Mouse (Mus musculus) forebrain, embryonic 12.5 days (tissue): ENCODE data around the gene St6galnac3. TPM values are rescaled to one million over a fixed set of nuclear protein-coding genes. Genes with fewer than 3 reads are reported as not detected.

ENCODE experiments used
- ATAC-seq: fragments of 200-750 bp; cut with Nextera tagmentation; 2 replicates; pipeline ENCODE4 v1.8.0; 2017; ENCODE audit warnings: moderate TSS enrichment; ENCODE audit not compliant: low FRiP score
- H3K27ac ChIP-seq: fragments of 300-500 bp; sonication (generic); 2 replicates; pipeline ENCODE4 v1.5.1; 2016; ENCODE audit warnings: mild to moderate bottlenecking
- H3K27me3 ChIP-seq: fragments of 300-500 bp; sonication (generic); 2 replicates; pipeline ENCODE4 v1.6.1; 2016; ENCODE audit warnings: mild to moderate bottlenecking
- H3K36me3 ChIP-seq: fragments of 300-500 bp; sonication (generic); replicated peaks from 2 replicates; pipeline ENCODE4 v1.6.1; 2016; ENCODE audit warnings: mild to moderate bottlenecking
- H3K4me1 ChIP-seq: fragments of 300-500 bp; sonication (generic); 2 replicates; pipeline ENCODE4 v1.6.1; 2016
- H3K4me2 ChIP-seq: fragments of 300-500 bp; sonication (generic); 2 replicates; pipeline ENCODE4 v1.6.1; 2016; ENCODE audit warnings: mild to moderate bottlenecking, moderate library complexity
- H3K4me3 ChIP-seq: fragments of 300-500 bp; sonication (generic); replicated peaks from 2 replicates; pipeline ENCODE4 v1.5.1; 2016; ENCODE audit warnings: mild to moderate bottlenecking
- H3K9ac ChIP-seq: fragments of 300-500 bp; sonication (generic); 2 replicates; pipeline ENCODE4 v1.6.1; 2016; ENCODE audit warnings: mild to moderate bottlenecking
- H3K9me3 ChIP-seq: fragments of 300-500 bp; sonication (generic); 2 replicates; pipeline ENCODE4 v1.6.1; 2016
- WGBS: fragments of 180-500 bp; shearing (Covaris S2); methylation state at CpG from one replicate; pipeline ENCODE4 v1.1.7; 2016; 5-methylcytosine and 5-hydroxymethylcytosine counted together
- polyA plus RNA-seq: library from polyadenylated mRNA; unstranded; fragments of >200 nt; fragmentation: Nextera tagmentation; extraction: Ambion mirVana; gene quantifications from 2 replicates; pipeline ENCODE4 v1.2.1, GENCODE M21; 2016

Gene St6galnac3
- polyA plus RNA-seq, 1 experiment from 2014 or later = 26.9 TPM

GRCm38 (mm10) chr3:153513501-153514060, 211.4 kb downstream of the St6galnac3 start:
- H3K9ac ChIP-seq = no peak overlapping the region
- H3K4me1 ChIP-seq = peaks cover 6% of the 10 kb centered on the region; the same call in 1 of the 2 replicates
- 55% methylated on average over 6 of the region's 6 CpGs for WGBS
- no peaks in the 10 kb centered on the region for H3K27me3 ChIP-seq
- ATAC-seq = no peak
- no peak overlapping the region for H3K4me2 ChIP-seq
- H3K36me3 ChIP-seq = no peaks in the 10 kb centered on the region
- H3K27ac ChIP-seq = no peak overlapping the region
- 0 out of 2 replicates have a peak, but pooled peaks cover 5% of the 10 kb centered on the region for H3K9me3 ChIP-seq
- H3K4me3 ChIP-seq = no peak overlapping the region

GRCm38 (mm10) chr3:153512545-153512944, 212.4 kb downstream of the St6galnac3 start:
- WGBS = 80% methylated on average over 6 of the region's 6 CpGs
- ATAC-seq = no peak
- no peaks in the 10 kb centered on the region for H3K27me3 ChIP-seq

GRCm38 (mm10) chr3:153511151-153511580, 213.8 kb downstream of the St6galnac3 start:
- no peak overlapping the region for H3K4me3 ChIP-seq
- no peak for ATAC-seq

More at GRCm38 (mm10) chr3:153512545-153512944, 212.4 kb downstream of the St6galnac3 start:
- Histone ChIP-seq H3K9ac (no peak overlapping the region), H3K4me2 (no peak overlapping the region), H3K4me3 (no peak overlapping the region), H3K27ac (no peak overlapping the region; the same call in 1 of the 2 replicates), H3K4me1 (peaks cover 6% of the 10 kb centered on the region; the same call in 1 of the 2 replicates), H3K9me3 (no peaks in the 10 kb centered on the region), H3K36me3 (no peaks in the 10 kb centered on the region)

GRCm38 (mm10) chr3:153510048-153510630, 214.8 kb downstream of the St6galnac3 start:
- H3K4me2 ChIP-seq = no peak overlapping the region
- no peak overlapping the region for H3K4me3 ChIP-seq
- peaks cover 6% of the 10 kb centered on the region; the same call in 1 of the 2 replicates for H3K4me1 ChIP-seq
- H3K9ac ChIP-seq = no peak overlapping the region
- no peaks in the 10 kb centered on the region for H3K9me3 ChIP-seq
- no peaks in the 10 kb centered on the region for H3K36me3 ChIP-seq
- no peaks in the 10 kb centered on the region for H3K27me3 ChIP-seq
- 88% methylated on average over 9 of the region's 9 CpGs for WGBS
- ATAC-seq = no peak
- H3K27ac ChIP-seq = no peak overlapping the region

More at GRCm38 (mm10) chr3:153511151-153511580, 213.8 kb downstream of the St6galnac3 start:
- 75% methylated on average over 7 of the region's 7 CpGs for WGBS
- Histone ChIP-seq H3K4me2 (no peak overlapping the region), H3K27ac (no peak overlapping the region), H3K36me3 (no peaks in the 10 kb centered on the region), H3K9ac (no peak overlapping the region), H3K4me1 (peaks cover 6% of the 10 kb centered on the region; the same call in 1 of the 2 replicates), H3K27me3 (no peaks in the 10 kb centered on the region), H3K9me3 (no peaks in the 10 kb centered on the region)

GRCm38 (mm10) chr3:153509643-153510042, 215.3 kb downstream of the St6galnac3 start:
- Histone ChIP-seq H3K9ac (no peak overlapping the region), H3K27me3 (no peaks in the 10 kb centered on the region), H3K4me3 (no peak overlapping the region), H3K4me1 (peaks cover 6% of the 10 kb centered on the region; the same call in 1 of the 2 replicates), H3K4me2 (no peak overlapping the region), H3K36me3 (no peaks in the 10 kb centered on the region), H3K9me3 (no peaks in the 10 kb centered on the region), H3K27ac (no peak overlapping the region)
- ATAC-seq = no peak
- WGBS = 62% methylated on average over 4 of the region's 4 CpGs

GRCm38 (mm10) chr3:153509029-153509428, 215.9 kb downstream of the St6galnac3 start:
- no peaks in the 10 kb centered on the region for H3K9me3 ChIP-seq
- H3K4me3 ChIP-seq = no peak overlapping the region
- H3K27me3 ChIP-seq = no peaks in the 10 kb centered on the region
- no peak overlapping the region for H3K4me2 ChIP-seq
- no peak overlapping the region for H3K27ac ChIP-seq
- no peak overlapping the region for H3K9ac ChIP-seq
- 84% methylated on average over 3 of the region's 3 CpGs for WGBS
- ATAC-seq = 0 out of 2 replicates have a peak, but pooled peaks have one; percentile 44
- peaks cover 6% of the 10 kb centered on the region; the same call in 1 of the 2 replicates for H3K4me1 ChIP-seq
- no peaks in the 10 kb centered on the region for H3K36me3 ChIP-seq

- ATAC-seq = no peak
- Histone ChIP-seq H3K27ac (no peak overlapping the region), H3K4me1 (peaks cover 6% of the 10 kb centered on the region; the same call in 1 of the 2 replicates), H3K4me2 (no peak overlapping the region), H3K36me3 (no peaks in the 10 kb centered on the region), H3K27me3 (no peaks in the 10 kb centered on the region), H3K9ac (no peak overlapping the region), H3K4me3 (no peak overlapping the region), H3K9me3 (no peaks in the 10 kb centered on the region)
- 89% methylated on average over 2 of the region's 2 CpGs for WGBS
These were observed 216.4 kb downstream of the St6galnac3 start for GRCm38 (mm10) chr3:153508592-153508991.

- H3K27me3 ChIP-seq = no peaks in the 10 kb centered on the region
- H3K4me1 ChIP-seq = peaks cover 4% of the 10 kb centered on the region; the same call in 1 of the 2 replicates
- H3K27ac ChIP-seq = no peak overlapping the region
- H3K4me3 ChIP-seq = no peak overlapping the region
- no peak for ATAC-seq
- no peak overlapping the region for H3K4me2 ChIP-seq
- 94% methylated on average over 2 of the region's 2 CpGs for WGBS
- H3K9me3 ChIP-seq = no peaks in the 10 kb centered on the region
- H3K36me3 ChIP-seq = no peaks in the 10 kb centered on the region
- no peak overlapping the region for H3K9ac ChIP-seq
These were observed 217.4 kb downstream of the St6galnac3 start for GRCm38 (mm10) chr3:153507599-153507998.

GRCm38 (mm10) chr3:153502488-153502887, 222.5 kb downstream of the St6galnac3 start:
- Histone ChIP-seq H3K27ac (no peak overlapping the region), H3K36me3 (no peaks in the 10 kb centered on the region), H3K27me3 (no peaks in the 10 kb centered on the region), H3K9me3 (no peaks in the 10 kb centered on the region), H3K9ac (no peak overlapping the region), H3K4me1 (no peaks in the 10 kb centered on the region), H3K4me2 (no peak overlapping the region), H3K4me3 (no peak overlapping the region)
- WGBS = 80% methylated on average over 4 of the region's 4 CpGs
- ATAC-seq = no peak

- no peak overlapping the region for H3K27ac ChIP-seq
- 0 out of 2 replicates have a peak, but pooled peaks have one; percentile 43 for ATAC-seq
These were observed 223.6 kb downstream of the St6galnac3 start for GRCm38 (mm10) chr3:153501333-153501877.

GRCm38 (mm10) chr3:153492986-153493385, 232.0 kb downstream of the St6galnac3 start:
- 72% methylated on average over 1 of the region's 1 CpGs for WGBS
- no peak overlapping the region for H3K9ac ChIP-seq
- H3K27me3 ChIP-seq = no peaks in the 10 kb centered on the region
- H3K36me3 ChIP-seq = no peaks in the 10 kb centered on the region
- H3K27ac ChIP-seq = no peak overlapping the region
- no peak for ATAC-seq
- H3K4me3 ChIP-seq = no peak overlapping the region
- H3K4me2 ChIP-seq = no peak overlapping the region
- no peaks in the 10 kb centered on the region for H3K9me3 ChIP-seq
- peaks cover 9% of the 10 kb centered on the region for H3K4me1 ChIP-seq

More at GRCm38 (mm10) chr3:153501333-153501877, 223.6 kb downstream of the St6galnac3 start:
- Histone ChIP-seq H3K36me3 (no peaks in the 10 kb centered on the region), H3K9me3 (no peaks in the 10 kb centered on the region), H3K27me3 (no peaks in the 10 kb centered on the region), H3K4me3 (no peak overlapping the region), H3K9ac (no peak overlapping the region), H3K4me2 (no peak overlapping the region), H3K4me1 (peaks cover 3% of the 10 kb centered on the region; the same call in 1 of the 2 replicates)
- WGBS = 53% methylated on average over 3 of the region's 3 CpGs

GRCm38 (mm10) chr3:153489718-153490117, 235.3 kb downstream of the St6galnac3 start:
- Histone ChIP-seq H3K4me2 (no peak overlapping the region), H3K4me1 (peaks cover 6% of the 10 kb centered on the region), H3K27ac (no peak overlapping the region), H3K4me3 (no peak overlapping the region), H3K9ac (no peak overlapping the region), H3K9me3 (no peaks in the 10 kb centered on the region), H3K27me3 (no peaks in the 10 kb centered on the region), H3K36me3 (no peaks in the 10 kb centered on the region)
- WGBS = 86% methylated on average over 9 of the region's 9 CpGs
- no peak for ATAC-seq
